Mouse (Mus musculus): ENCODE results near the gene Hspa1b. TPM values are rescaled to one million over a fixed set of nuclear protein-coding genes. Genes with fewer than 3 reads are reported as not detected.
"Not testable (repeated sequence)": the region's sequence is repeated elsewhere in the genome, so short reads cannot be mapped to it uniquely, and the experiment has no call there.

The Hspa1b gene
- polyA plus RNA-seq, 2 experiments from 2014 or later = 7.0 TPM; not detected in 1

DNA sequence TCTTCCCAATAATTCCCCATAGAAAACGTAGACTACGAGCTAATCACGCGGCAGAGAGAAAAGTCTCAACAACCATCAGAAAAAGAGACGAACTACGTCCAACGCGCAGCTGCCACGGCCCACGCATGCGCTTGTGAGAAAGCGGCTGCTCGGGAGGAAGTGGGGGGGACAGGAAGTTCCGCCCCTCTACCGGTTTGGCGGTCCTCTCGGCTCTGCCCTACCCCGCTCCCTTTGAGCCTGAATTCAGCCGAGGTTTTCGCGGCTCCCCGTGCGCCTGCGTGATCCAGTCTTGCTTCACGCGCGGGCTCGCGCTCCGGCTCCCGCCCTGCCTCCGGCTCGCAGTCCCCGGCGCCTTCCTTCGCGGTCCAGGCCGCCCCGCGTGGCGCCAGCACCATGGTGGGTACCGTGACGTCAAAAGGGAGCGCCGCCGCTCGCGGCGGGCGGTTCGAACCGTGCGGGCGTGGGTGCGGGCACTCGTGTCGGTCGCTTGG, 22.7 kb upstream of the Hspa1b start, which contains the start of gene Lsm2:
TSS of gene Lsm2 (plus strand) at position 173 of the 491 bp plus-strand sequence.
- ATAC-seq = peak; percentile 86

DNA sequence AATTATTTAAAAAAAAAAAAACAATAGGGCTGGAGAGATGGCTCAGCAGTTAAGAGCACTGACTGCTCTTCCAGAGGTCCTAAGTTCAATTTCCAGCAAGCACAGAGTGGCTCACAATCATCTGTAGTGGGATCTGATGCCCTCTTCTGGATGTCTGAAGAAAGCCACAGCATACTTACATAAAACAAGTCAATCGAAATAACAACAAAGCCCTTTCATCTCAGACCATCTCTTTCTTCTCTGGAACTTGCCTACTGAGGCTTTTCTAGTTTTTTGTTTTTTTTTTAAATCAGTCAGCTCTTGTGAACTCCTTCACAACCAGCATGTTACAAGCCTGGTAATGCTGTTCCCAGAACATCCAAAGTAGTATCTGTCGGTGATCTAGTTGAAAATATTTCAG, 21.6 kb upstream of the Hspa1b start:
- peak; percentile 45 for ATAC-seq

DNA sequence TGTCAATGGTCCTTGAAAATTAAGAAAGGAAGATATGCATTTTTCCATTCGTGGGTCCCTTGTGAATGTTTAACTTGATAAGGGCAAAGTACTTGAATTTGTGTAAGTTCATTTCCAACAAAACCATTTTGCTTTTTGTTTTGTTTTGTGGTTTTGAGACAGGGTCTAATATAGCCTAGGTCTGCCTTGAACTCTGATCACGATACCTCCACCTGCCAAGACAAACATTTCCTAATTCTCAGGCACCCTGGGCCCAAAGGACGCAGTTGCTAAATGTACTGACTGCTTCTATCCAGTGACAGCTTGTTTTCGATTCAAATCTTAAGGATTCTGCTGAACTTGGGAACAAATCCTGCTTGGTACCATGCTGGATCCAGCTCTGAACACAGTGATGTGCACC, 20.6 kb upstream of the Hspa1b start:
- no peak for ATAC-seq

DNA sequence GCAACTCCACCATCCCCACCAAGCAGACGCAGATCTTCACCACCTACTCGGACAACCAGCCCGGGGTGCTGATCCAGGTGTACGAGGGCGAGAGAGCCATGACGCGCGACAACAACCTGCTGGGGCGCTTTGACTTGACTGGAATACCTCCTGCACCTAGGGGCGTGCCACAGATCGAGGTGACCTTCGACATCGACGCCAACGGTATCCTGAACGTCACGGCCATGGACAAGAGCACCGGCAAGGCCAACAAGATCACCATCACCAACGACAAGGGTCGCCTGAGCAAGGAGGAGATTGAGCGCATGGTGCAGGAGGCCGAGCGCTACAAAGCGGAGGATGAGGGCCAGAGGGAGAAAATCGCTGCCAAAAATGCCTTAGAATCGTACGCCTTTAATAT, 19.2 kb upstream of the Hspa1b start:
- no peak for ATAC-seq

DNA sequence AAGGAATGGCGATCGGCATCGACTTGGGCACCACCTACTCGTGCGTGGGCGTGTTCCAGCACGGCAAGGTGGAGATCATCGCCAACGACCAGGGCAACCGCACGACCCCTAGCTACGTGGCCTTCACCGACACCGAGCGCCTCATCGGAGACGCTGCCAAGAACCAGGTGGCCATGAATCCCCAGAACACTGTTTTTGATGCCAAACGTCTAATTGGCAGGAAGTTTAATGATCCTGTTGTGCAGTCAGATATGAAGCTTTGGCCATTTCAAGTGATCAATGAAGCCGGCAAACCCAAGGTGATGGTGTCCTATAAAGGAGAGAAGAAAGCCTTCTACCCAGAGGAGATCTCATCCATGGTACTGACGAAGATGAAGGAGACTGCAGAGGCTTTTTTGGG, 18.0 kb upstream of the Hspa1b start:
- ATAC-seq = no peak

DNA sequence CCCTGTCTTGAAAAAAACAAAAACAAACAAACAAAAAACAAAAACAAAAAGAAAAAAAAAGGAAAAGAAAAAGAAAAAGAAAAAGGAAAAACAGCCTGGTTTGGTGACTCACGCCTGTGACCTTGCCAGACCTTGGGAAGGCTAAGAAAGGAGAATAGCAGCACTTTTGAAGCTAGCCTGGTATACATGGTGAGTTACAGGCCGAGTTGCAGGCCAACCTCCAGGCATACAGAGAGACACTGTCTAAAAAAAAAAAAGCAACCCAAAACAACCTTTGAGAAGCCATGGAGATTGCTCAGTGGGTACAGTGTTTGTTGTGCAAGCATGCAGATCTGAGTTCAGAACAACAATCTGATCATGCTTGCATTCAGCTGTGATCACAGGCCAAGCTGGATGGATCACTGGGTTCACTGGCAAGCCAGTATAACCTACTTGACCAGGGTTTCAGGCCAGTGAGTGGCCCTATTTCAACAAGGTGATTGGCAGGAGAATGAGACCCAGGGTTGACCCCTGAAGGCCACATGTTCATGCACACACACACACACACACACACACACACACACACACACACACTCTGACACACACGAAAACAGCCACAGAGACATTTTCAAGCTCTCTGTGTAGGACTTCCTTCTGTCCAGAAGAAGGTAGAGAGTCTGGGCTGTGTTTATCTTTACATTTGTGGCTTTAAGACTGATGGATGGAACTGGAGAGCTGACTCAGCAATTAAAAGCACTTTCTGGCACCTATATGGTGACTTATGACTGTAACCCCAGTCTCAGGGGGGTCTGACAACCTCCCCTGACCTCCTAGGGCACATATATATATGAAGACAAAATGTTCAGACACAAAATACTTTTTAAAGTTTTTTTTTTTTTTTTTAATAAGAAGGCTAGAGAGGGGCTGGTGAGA, 16.8 kb upstream of the Hspa1b start:
- ATAC-seq = no peak

DNA sequence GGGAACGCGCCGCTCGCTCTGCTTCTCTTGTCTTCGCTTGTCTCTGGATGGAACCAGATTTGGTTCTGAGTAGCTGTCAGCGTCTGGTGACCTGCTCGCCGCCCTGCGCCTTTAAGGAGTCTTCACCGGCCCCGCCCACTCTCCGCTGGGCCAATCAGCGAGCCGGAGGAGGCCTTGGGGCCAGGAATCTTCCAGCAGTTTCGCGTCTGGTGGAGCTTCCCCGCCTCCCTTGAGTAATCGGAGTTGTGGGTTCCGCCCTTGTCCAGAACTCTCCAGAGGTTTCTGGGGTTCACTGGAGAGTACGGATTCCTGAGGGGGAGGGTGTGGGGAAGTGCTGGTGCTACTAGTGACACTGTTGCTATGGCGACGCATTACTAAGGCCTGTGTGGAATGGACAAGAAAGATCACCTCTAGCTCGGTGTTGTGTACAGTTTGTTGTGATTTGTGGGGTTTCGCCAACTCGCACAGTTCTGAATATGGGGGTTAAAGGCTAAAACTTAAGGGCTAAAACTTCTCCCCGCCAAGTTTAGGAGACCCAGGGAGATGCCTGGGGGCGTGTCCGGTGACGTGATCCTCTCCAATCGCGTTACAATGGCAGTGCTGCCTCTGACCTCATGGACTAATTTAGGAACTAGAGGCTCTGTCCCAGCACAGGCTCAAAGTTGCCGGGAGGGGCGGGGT, 13.2 kb upstream of the Hspa1b start, which contains the start of the genes Hspa1a and Hspa1l:
TSS of gene Hspa1a (minus strand) at position 88 of the 681 bp plus-strand sequence.
TSS of gene Hspa1l (plus strand) at position 635 of the 681 bp plus-strand sequence.
- ATAC-seq = peak; percentile 95

DNA sequence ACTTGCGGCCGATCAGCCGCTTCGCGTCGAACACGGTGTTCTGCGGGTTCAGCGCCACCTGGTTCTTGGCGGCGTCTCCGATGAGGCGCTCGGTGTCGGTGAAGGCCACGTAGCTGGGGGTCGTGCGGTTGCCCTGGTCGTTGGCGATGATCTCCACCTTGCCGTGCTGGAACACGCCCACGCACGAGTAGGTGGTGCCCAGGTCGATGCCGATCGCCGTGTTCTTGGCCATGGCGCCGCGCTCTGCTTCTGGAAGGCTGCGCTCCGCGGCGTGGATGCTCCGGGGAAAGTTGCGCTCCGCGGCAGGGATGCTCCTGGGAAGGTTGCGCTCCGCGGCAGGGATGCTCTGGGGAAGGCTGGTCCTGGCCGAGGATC, 12.6 kb upstream of the Hspa1b start:
- ATAC-seq = peak; percentile 13

DNA sequence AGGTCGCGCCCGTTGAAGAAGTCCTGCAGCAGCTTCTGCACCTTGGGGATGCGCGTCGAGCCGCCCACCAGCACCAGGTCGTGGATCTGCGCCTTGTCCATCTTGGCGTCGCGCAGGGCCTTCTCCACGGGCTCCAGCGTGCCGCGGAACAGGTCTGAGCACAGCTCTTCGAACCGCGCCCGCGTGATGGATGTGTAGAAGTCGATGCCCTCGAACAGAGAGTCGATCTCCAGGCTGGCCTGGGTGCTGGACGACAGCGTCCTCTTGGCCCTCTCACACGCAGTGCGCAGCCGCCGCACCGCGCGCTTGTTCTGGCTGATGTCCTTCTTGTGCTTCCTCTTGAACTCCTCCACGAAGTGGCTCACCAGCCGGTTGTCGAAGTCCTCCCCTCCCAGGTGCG, 11.8 kb upstream of the Hspa1b start:
- ATAC-seq = not testable (repeated sequence)

DNA sequence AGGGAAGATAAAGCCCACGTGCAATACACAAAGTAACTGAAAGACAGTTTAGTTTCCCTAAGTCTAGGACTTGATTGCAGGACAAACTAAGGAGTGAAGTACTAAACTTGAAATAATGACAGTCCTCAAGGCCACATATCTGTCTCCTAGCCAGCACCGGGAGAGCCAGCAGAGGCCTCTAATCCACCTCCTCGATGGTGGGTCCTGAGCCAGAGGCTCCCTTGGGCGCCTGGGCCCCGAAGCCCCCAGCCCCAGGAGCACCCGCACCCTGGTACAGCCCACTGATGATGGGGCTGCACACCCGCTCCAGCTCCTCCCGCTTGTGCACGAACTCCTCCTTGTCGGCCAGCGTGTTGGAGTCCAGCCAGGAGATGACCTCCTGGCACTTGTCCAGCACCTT, 10.8 kb upstream of the Hspa1b start, which contains the start of gene Gm20481:
TSS of gene Gm20481 (plus strand) at position 91 of the 400 bp plus-strand sequence.
- ATAC-seq = not testable (repeated sequence)

DNA sequence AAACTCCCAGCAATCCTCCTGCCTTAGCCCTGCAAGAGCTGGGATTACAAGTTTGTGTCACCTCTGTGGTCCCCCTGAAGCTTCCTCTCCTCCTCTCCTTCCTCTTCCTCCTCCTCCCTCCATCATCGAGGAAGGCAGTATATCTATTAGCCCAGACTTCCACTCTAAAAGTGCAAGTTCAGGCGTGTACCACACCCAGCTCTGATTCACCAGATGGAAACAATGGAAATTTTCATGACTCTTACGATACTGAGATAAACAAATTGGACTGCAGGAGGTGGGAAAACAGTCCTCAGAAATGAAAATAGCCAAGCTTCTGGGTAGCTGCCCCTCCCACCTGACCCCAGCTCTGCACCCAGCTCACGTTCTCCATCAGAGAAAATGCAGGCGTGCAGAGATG, 6.6 kb upstream of the Hspa1b start:
- ATAC-seq = no peak

DNA sequence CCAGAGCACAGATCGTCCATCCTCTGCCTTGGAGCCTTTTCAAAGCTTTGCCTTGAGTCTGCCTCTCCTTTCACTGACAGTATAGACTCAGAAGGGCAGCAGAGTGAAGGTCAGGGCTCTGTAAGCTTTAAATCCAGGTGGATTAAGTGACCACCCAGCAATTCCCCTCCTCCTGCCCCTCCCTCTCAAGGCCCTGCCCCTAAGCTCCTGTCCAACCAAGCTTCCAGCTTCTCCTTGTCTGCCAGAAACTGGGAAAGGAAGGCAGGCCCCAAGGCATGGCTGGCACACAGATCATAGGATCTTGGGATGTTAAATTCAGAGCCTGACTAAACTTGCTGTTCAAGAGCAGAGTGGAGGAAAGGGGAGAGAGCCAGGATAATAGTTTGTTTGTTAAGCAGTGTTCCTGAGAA, 5.6 kb upstream of the Hspa1b start:
- ATAC-seq = no peak

DNA sequence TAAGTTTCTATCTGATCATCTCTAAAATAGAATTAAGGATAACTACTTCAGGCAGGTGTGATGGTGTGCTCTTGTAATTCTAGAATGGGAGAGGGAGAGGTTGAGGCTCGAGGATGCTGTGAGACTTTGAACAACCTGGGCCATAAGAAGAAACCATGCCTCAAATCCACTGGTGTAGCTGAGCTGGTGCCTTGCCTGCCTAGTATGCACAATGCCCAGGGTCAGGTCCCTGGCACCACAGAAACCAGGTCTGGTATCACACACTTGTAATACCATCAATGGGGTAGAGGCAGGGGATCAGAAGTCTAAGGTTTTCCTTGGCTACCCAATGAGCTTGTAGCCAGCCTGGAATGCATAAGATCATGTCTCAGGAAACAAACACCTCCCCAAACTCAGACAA, 3.8 kb upstream of the Hspa1b start:
- no peak for ATAC-seq

DNA sequence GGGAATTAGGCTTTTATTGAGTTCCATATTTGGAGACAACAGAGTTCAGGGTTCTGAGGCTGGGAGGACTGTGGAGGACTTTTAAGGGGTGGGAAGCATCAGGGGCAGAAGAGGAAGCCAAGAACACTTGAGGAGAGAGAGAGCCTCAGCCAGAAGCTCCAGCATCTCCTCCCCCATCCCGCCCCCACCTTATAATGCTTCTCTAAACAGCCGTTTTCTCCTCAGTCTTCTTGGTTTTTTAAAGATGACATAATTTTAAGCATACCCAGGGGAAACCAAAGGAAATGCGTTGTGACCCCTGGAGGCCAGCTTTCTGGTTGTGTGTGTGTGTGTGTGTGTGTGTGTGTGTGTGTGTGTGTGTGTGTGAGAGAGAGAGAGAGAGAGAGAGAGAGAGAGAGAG, 3.1 kb upstream of the Hspa1b start:
- ATAC-seq = no peak

DNA sequence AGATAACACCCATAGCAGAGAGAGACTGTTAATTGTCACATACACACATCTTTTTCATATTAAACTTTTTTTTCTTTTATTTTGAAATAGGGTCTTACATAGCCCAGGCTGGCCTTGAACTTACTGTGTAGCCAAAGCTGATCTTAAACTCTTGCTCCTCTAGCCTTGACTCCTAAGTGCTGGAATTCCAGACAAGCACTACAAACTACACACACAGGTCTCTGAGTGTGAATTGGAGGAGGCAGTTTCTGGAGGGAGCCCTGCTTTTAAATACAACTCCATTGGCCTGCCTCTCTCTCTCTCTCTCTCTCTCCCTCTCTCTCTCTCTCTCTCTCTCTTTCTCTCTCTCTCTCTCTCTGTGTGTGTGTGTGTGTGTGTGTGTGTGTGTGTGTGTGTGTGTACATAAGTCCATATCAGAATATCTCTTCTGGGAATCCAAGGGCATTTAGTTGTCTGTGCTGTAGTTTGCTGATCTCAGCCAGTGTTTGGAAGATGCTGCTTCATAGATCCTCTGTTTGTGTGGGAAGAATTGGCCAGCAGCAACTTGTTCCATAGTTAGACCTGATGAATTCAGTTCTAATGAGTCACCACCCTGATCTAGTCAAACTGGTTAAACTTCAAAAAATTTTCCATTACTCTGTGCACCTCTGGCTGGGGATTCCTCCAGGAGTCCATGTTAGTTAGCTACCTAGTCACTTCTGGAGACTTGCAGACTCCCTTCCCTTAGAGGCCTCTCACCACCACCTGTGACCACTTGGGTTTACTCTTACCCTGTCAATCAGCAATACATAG, 1.9 kb upstream of the Hspa1b start:
- ATAC-seq = no peak

DNA sequence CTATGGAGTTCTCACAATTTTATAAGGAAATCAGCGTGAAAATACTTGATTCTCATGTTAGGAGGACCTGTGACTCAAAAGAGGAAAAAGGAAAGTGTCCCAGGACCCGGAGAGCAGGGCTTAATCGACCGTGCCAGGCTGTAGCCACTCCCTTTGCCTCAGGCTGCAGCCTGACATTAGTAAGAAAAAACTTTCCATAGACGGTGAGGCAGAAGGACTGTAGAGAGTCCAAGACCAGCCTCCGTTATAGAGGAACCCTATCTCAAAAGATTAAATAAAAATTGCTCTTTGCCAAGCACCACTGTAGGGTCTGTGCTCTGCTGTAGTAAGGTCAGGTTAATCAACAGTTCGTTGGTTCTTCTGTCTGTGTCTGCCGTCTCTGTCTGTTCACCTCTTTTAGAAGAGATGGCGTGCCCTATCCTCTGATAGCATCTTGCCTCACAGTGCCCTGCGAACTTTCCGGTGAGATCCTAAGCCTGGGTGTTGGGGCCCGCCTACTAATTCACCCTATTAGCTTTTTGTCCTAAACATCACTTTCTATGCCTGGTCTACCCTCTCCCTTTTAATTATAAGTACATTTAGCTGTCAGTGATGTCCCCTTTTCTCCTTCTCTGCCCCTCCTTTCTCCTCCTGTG, 960 bp upstream of the Hspa1b start:
- no peak for ATAC-seq

DNA sequence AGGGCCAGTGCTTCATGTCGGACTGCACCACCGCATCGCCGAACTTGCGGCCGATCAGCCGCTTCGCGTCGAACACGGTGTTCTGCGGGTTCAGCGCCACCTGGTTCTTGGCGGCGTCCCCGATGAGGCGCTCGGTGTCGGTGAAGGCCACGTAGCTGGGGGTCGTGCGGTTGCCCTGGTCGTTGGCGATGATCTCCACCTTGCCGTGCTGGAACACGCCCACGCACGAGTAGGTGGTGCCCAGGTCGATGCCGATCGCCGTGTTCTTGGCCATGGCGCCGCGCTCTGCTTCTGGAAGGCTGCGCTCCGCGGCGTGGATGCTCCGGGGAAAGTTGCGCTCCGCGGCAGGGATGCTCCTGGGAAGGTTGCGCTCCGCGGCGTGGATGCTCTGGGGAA, 306 bp downstream of the Hspa1b start:
- peak; percentile 28 for ATAC-seq

DNA sequence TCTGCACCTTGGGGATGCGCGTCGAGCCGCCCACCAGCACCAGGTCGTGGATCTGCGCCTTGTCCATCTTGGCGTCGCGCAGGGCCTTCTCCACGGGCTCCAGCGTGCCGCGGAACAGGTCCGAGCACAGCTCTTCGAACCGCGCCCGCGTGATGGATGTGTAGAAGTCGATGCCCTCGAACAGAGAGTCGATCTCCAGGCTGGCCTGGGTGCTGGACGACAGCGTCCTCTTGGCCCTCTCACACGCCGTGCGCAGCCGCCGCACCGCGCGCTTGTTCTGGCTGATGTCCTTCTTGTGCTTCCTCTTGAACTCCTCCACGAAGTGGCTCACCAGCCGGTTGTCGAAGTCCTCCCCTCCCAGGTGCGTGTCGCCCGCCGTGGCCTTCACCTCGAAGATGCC, 1.1 kb downstream of the Hspa1b start:
- ATAC-seq = not testable (repeated sequence)

DNA sequence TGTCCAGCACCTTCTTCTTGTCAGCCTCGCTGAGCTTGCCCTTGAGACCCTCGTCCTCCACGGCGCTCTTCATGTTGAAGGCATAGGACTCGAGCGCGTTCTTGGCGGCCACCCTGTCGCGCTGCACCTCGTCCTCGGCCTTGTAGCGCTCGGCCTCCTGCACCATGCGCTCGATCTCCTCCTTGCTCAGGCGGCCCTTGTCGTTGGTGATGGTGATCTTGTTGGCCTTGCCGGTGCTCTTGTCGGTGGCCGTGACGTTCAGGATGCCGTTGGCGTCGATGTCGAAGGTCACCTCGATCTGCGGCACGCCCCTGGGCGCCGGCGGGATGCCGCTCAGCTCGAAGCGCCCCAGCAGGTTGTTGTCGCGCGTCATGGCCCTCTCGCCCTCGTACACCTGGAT, 1.7 kb downstream of the Hspa1b start:
- ATAC-seq = not testable (repeated sequence)

DNA sequence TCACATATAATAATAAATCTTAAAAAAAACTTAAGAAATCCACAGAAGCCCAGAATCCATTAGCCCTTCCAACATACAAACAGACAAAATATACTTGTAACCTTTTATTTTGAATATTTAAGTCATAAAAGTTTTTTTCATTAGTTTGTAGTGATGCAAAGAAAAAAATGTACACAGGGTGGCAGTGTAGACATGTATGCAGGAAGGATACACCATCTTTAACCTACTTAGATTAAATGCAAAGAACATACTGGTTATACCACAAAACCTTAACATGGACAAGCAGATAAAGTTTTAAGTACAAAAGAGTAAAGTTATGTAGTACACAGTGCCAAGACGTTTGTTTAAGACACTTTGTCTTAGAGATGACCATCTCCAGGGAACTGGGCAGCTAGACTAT, 2.7 kb downstream of the Hspa1b start:
- ATAC-seq = no peak

DNA sequence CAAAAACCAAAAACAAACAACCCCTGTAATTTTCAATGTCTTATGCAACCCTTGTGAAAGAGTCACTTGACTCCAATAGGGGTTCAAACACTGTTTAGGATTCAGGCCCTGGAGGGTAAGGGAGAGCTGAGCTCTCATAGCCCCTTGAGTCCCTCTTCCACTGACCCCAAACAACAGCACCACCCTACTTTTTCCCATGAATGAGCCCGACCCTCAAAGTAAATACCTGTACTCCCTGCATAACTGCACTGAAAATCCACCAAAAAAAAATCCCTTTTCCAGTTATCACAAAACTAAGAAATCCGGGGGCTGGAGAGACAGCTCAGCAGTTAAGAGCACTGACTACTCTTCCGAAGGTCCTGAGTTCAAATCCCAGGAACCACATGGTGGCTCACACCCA, 3.2 kb downstream of the Hspa1b start:
- no peak for ATAC-seq

DNA sequence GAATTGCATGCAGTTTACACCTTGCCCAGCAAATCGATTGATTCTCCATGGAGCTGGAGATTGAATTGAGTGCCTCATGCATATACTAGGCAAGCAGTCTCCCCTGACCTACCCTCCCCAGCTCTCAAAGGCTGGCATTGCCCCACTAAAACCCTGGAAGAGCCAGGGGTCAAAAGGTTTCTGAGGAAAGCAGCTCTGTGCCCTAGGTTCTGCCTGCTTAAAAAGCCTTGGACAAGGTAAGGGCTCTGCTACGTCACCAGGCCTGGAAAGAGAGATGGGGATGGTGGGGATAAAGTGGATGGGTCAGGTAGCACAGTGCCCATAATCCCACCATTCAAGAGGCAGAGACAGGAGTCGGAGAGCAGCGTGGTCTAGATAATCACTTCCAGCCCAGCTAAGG, 4.2 kb downstream of the Hspa1b start:
- no peak for ATAC-seq
